Comparison of ENCODE assay signal across 19 mouse cellular contexts in genomic region chr7:44790066-44790465, GRCm38 (mm10).
"Had no signal": no experiment of that assay in that cellular context is flagged by ENCODE, and none has a peak within 500 bp of the region (broad histone marks: within the 10 kb centered on the region; RNA-seq: fewer than 3 reads in every experiment).

No protein-coding gene starts in this region.

- H3K4me3 ChIP-seq: limb, embryonic 13.5 days; liver, embryonic 15.5 days; midbrain, embryonic 10.5 days; myocyte; neural tube, embryonic 15.5 days; stomach, embryonic 15.5 days had no signal

- DNase-seq: kidney, adult 8-10 months; kidney, postnatal 14 days; left cerebral cortex, postnatal 4 days; lung, embryonic 14.5 days; lung, postnatal 10 days; lung, postnatal 4 days; midbrain, embryonic 14.5 days; right cerebral cortex, adult 18-20 months; right cerebral cortex, postnatal 25 days; thymus, adult 18-20 months; thymus, postnatal 25 days had no signal

- ATAC-seq: intestine, embryonic 16.5 days had no signal

- H3K27me3 ChIP-seq: limb, embryonic 13.5 days; neural tube, embryonic 15.5 days; stomach, embryonic 15.5 days had no signal

- H3K27ac ChIP-seq: limb, embryonic 13.5 days; liver, embryonic 15.5 days; midbrain, embryonic 10.5 days; neural tube, embryonic 15.5 days; stomach, embryonic 15.5 days had no signal

- H3K4me2 ChIP-seq: limb, embryonic 13.5 days; liver, embryonic 11.5 days; liver, embryonic 15.5 days; lung, embryonic 14.5 days; neural tube, embryonic 15.5 days; stomach, embryonic 15.5 days had no signal

- H3K4me1 ChIP-seq: limb, embryonic 13.5 days; liver, embryonic 15.5 days; neural tube, embryonic 15.5 days; stomach, embryonic 15.5 days had no signal

- H3K36me3 ChIP-seq: limb, embryonic 13.5 days; liver, embryonic 15.5 days; midbrain, embryonic 10.5 days; neural tube, embryonic 15.5 days; stomach, embryonic 15.5 days had no signal

- H3K9me3 ChIP-seq: liver, embryonic 15.5 days; neural tube, embryonic 15.5 days; stomach, embryonic 15.5 days had no signal

- H3K9ac ChIP-seq: limb, embryonic 13.5 days; liver, embryonic 15.5 days; lung, embryonic 14.5 days; neural tube, embryonic 15.5 days; stomach, embryonic 15.5 days had no signal
